Mouse (Mus musculus) heart, adult 9 months (tissue): ENCODE measurements around the gene Ccdc78.
"Not testable (repeated sequence)": the region's sequence is repeated elsewhere in the genome, so short reads cannot be mapped to it uniquely, and the experiment has no call there.

Source experiments
- DNase-seq, 2 experiments: peaks; one replicate each; pipeline ENCODE4 v3.0.0; 2022; ENCODE audit warnings: low spot score in 2 of 2

The Ccdc78 gene

GRCm38 (mm10) chr17:25783086-25783485 is 3.3 kb upstream of the Ccdc78 start:
- peak; percentile 50 to 56 for DNase-seq

GRCm38 (mm10) chr17:25783861-25784574 is 2.4 kb upstream of the Ccdc78 start:
- DNase-seq: no peak

- DNase-seq: peak; percentile 95 to 97
Measured at GRCm38 (mm10) chr17:25785281-25785745, 1.1 kb upstream of the Ccdc78 start, which contains the start of gene Haghl. Gene Haghl (minus strand): TSS chr17:25785673.

- no peak for DNase-seq
Measured at GRCm38 (mm10) chr17:25786781-25787504, 563 bp downstream of the Ccdc78 start.

- no peak for DNase-seq
Measured at GRCm38 (mm10) chr17:25791320-25791842, 5.0 kb downstream of the Ccdc78 start.

- DNase-seq: peak; percentile 82 to 83
Measured at GRCm38 (mm10) chr17:25791843-25792527, 5.6 kb downstream of the Ccdc78 start.

- DNase-seq: peak; percentile 81 to 89
Measured at GRCm38 (mm10) chr17:25792615-25793014, 6.2 kb downstream of the Ccdc78 start, which contains the start of gene Fam173a. Gene Fam173a (minus strand): TSS chr17:25792901.

- DNase-seq: no peak
Measured at GRCm38 (mm10) chr17:25794197-25794596, 7.8 kb downstream of the Ccdc78 start.

GRCm38 (mm10) chr17:25794998-25795397 is 8.6 kb downstream of the Ccdc78 start:
- DNase-seq: no peak

GRCm38 (mm10) chr17:25795609-25796092 is 9.3 kb downstream of the Ccdc78 start, which contains the start of gene AC134908.4:
Gene AC134908.4 (minus strand): TSS chr17:25795659.
- peak in 1 of 2 experiments; percentile 21 for DNase-seq

GRCm38 (mm10) chr17:25796211-25796771 is 9.9 kb downstream of the Ccdc78 start:
- peak; percentile 34 to 37 for DNase-seq

GRCm38 (mm10) chr17:25796951-25797369 is 10.6 kb downstream of the Ccdc78 start, which contains the start of gene Metrn:
Gene Metrn (minus strand): TSS chr17:25797136.
- peak; percentile 88 to 92 for DNase-seq

GRCm38 (mm10) chr17:25801029-25801428 is 14.6 kb downstream of the Ccdc78 start:
- DNase-seq: peak; percentile 59 to 77

GRCm38 (mm10) chr17:25802825-25803517 is 16.6 kb downstream of the Ccdc78 start:
- peak in 1 of 2 experiments; percentile 70 for DNase-seq

GRCm38 (mm10) chr17:25806507-25806906 is 20.1 kb downstream of the Ccdc78 start:
- DNase-seq: no peak

GRCm38 (mm10) chr17:25807452-25807851 is 21.1 kb downstream of the Ccdc78 start:
- not testable (repeated sequence) for DNase-seq

- DNase-seq: no peak
Measured at GRCm38 (mm10) chr17:25808028-25808427, 21.6 kb downstream of the Ccdc78 start.

- DNase-seq: peak; percentile 62 to 66
Measured at GRCm38 (mm10) chr17:25808789-25809605, 22.6 kb downstream of the Ccdc78 start, which contains the start of gene Fbxl16. Gene Fbxl16 (plus strand): TSS chr17:25809085.

- DNase-seq: no peak
Measured at GRCm38 (mm10) chr17:25809606-25810340, 23.4 kb downstream of the Ccdc78 start.
